Mouse (Mus musculus) hindbrain, embryonic 14.5 days (tissue): ENCODE data around the gene Syt8. TPM values are rescaled to one million over a fixed set of nuclear protein-coding genes. Genes with fewer than 3 reads are reported as not detected.
"Not testable (repeated sequence)": the region's sequence is repeated elsewhere in the genome, so short reads cannot be mapped to it uniquely, and the experiment has no call there.

Experiments used
- ATAC-seq: fragments of 200-750 bp; cut with Nextera tagmentation; 2 replicates; pipeline ENCODE4 v1.8.0; 2017; ENCODE audit warnings: moderate number of reproducible peaks, mild to moderate bottlenecking, moderate TSS enrichment, moderate library complexity; ENCODE audit not compliant: low FRiP score
- DNase-seq: peaks from one replicate; pipeline ENCODE4 v3.0.0-alpha.2; 2015; ENCODE audit warnings: low spot score
- H3K27ac ChIP-seq: fragments of 300-500 bp; sonication (generic); 2 replicates; pipeline ENCODE4 v1.5.1; 2014; ENCODE audit warnings: mild to moderate bottlenecking, moderate library complexity
- H3K27me3 ChIP-seq: fragments of 300-500 bp; sonication (generic); 2 replicates; pipeline ENCODE4 v1.6.1; 2014; ENCODE audit warnings: mild to moderate bottlenecking, low read length, mixed read lengths; ENCODE audit not compliant: control insufficient read depth, insufficient read depth
- H3K36me3 ChIP-seq: fragments of 300-500 bp; sonication (generic); replicated peaks from 2 replicates; pipeline ENCODE4 v1.6.1; 2014; ENCODE audit not compliant: control insufficient read depth, insufficient read depth
- H3K4me1 ChIP-seq: fragments of 300-500 bp; sonication (generic); replicated peaks from 2 replicates; pipeline ENCODE4 v1.6.1; 2014; ENCODE audit warnings: antibody characterized with exemption, low read length, mixed read lengths; ENCODE audit not compliant: control insufficient read depth, insufficient read depth
- H3K4me2 ChIP-seq: fragments of 300-500 bp; sonication (generic); replicated peaks from 2 replicates; pipeline ENCODE4 v1.6.1; 2014; ENCODE audit warnings: mild to moderate bottlenecking, moderate library complexity
- H3K4me3 ChIP-seq: fragments of 300-500 bp; sonication (generic); replicated peaks from 2 replicates; pipeline ENCODE4 v1.5.1; 2014; ENCODE audit warnings: mild to moderate bottlenecking, low read length
- H3K9ac ChIP-seq: fragments of 300-500 bp; sonication (generic); 2 replicates; pipeline ENCODE4 v1.6.1; 2014
- H3K9me3 ChIP-seq: fragments of 300-500 bp; sonication (generic); 2 replicates; pipeline ENCODE4 v1.6.1; 2016; ENCODE audit warnings: low read length; ENCODE audit not compliant: control insufficient read depth
- WGBS: fragments of 180-500 bp; shearing (Covaris S2); extraction: QIAGEN DNeasy Blood & Tissue Kit; methylation state at CpG from one replicate; pipeline ENCODE4 v1.1.7; 2014; 5-methylcytosine and 5-hydroxymethylcytosine counted together
- polyA plus RNA-seq: library from polyadenylated mRNA; unstranded; fragments of >200 nt; fragmentation: Nextera tagmentation; extraction: Ambion mirVana; gene quantifications from 2 replicates; pipeline ENCODE4 v1.2.1, GENCODE M21; 2014

Syt8 gene
- polyA plus RNA-seq, 1 experiment from 2014 or later: not detected

DNA sequence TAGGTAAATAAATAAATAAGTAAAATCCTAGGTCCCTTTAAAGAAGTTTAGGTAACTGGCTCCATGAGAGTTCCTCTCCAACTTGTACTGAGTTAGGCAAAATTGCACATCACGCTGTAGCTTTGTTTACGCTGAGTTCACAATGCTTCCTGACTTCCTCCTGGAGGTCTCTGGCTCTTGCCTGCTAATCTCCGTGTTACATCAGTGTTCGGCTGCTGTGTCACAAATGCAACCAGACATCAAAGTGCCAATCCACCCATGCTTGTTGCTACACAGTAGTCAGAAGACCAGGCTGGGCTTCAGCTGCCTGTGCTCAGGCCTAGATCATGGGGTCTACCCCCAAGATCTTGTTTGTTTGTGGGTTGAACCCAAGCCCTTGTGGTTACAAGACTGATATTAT lies 31.1 kb upstream of the Syt8 start:
- H3K4me3 ChIP-seq: no peak overlapping the region
- no peaks in the 10 kb centered on the region for H3K4me1 ChIP-seq
- H3K27ac ChIP-seq: no peak overlapping the region
- H3K36me3 ChIP-seq: no peaks in the 10 kb centered on the region
- H3K4me2 ChIP-seq: no peak overlapping the region
- WGBS: 91% methylated on average over 4 of the region's 4 CpGs
- no peak overlapping the region for H3K9ac ChIP-seq
- DNase-seq: no peak
- H3K27me3 ChIP-seq: no peaks in the 10 kb centered on the region
- H3K9me3 ChIP-seq: no peaks in the 10 kb centered on the region
- ATAC-seq: no peak

DNA sequence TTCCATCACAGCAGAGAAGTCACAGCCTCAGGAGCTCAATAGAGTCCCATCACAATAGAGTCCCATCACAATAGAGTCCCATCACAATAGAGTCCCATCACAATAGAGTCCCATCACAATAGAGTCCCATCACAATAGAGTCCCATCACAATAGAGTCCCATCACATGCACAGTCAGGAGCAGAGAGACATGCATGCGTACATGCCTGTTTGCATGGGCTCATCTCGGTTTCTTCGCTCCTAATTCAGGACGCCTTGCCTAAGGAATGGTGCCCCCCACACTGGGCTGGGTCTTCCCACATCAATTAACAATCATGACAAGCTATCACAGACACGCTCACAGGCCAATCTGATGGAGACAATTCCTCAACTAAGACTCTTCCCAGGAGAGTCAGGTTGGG lies 29.5 kb upstream of the Syt8 start:
- not testable (repeated sequence) for H3K27me3 ChIP-seq, H3K4me2 ChIP-seq, H3K9me3 ChIP-seq, H3K27ac ChIP-seq, H3K4me3 ChIP-seq, DNase-seq, H3K36me3 ChIP-seq, H3K9ac ChIP-seq, ATAC-seq, H3K4me1 ChIP-seq
- WGBS: 82% methylated on average over 5 of the region's 5 CpGs

DNA sequence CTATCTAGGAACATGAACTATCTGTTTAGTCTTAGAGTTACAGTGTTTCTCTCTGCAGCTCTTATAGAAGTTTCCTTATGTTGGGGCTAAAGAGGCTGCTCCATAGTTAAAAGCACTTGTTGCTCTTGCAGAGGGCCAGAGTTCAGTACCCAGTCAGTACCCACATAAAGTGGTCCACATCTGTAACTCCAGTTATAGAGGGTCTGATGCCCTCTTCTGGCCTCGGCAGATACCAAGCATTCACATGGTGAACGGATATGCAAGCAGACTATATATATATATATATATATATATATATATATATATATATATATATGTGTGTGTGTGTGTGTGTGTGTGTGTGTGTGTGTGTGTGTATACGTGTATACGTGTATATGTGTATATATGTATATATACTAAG lies 26.7 kb upstream of the Syt8 start:
- Histone ChIP-seq H3K9ac (no peak overlapping the region), H3K4me2 (no peak overlapping the region), H3K36me3 (no peaks in the 10 kb centered on the region), H3K4me1 (no peaks in the 10 kb centered on the region), H3K27ac (no peak overlapping the region), H3K4me3 (no peak overlapping the region), H3K27me3 (no peaks in the 10 kb centered on the region), H3K9me3 (no peaks in the 10 kb centered on the region)
- DNase-seq (no peak), ATAC-seq (no peak)
- 89% methylated on average over 4 of the region's 4 CpGs for WGBS

- 88% methylated on average over 8 of the region's 8 CpGs for WGBS
Measured at GRCm38 (mm10) chr7:142408686-142409085, 26.0 kb upstream of the Syt8 start.

GRCm38 (mm10) chr7:142409603-142410002 lies 25.0 kb upstream of the Syt8 start:
- Histone ChIP-seq H3K9me3 (no peaks in the 10 kb centered on the region), H3K4me3 (no peak overlapping the region), H3K4me2 (no peak overlapping the region), H3K27me3 (no peaks in the 10 kb centered on the region), H3K4me1 (no peaks in the 10 kb centered on the region), H3K9ac (no peak overlapping the region), H3K36me3 (no peaks in the 10 kb centered on the region), H3K27ac (no peak overlapping the region)
- DNase-seq: no peak
- no peak for ATAC-seq
- WGBS: 84% methylated on average over 3 of the region's 3 CpGs

More at GRCm38 (mm10) chr7:142408686-142409085, 26.0 kb upstream of the Syt8 start:
- Histone ChIP-seq H3K9ac (no peak overlapping the region), H3K27ac (no peak overlapping the region), H3K27me3 (no peaks in the 10 kb centered on the region), H3K4me3 (no peak overlapping the region), H3K9me3 (no peaks in the 10 kb centered on the region), H3K4me1 (no peaks in the 10 kb centered on the region), H3K4me2 (no peak overlapping the region), H3K36me3 (no peaks in the 10 kb centered on the region)
- ATAC-seq (no peak), DNase-seq (no peak)

GRCm38 (mm10) chr7:142413285-142413684 lies 21.4 kb upstream of the Syt8 start:
- H3K27ac ChIP-seq: no peak overlapping the region
- no peaks in the 10 kb centered on the region for H3K9me3 ChIP-seq
- no peak overlapping the region for H3K4me3 ChIP-seq
- no peaks in the 10 kb centered on the region for H3K36me3 ChIP-seq
- no peak overlapping the region for H3K4me2 ChIP-seq
- no peak for ATAC-seq
- H3K9ac ChIP-seq: no peak overlapping the region
- DNase-seq: no peak
- 96% methylated on average over 6 of the region's 6 CpGs for WGBS
- no peaks in the 10 kb centered on the region for H3K4me1 ChIP-seq
- no peaks in the 10 kb centered on the region for H3K27me3 ChIP-seq

DNA sequence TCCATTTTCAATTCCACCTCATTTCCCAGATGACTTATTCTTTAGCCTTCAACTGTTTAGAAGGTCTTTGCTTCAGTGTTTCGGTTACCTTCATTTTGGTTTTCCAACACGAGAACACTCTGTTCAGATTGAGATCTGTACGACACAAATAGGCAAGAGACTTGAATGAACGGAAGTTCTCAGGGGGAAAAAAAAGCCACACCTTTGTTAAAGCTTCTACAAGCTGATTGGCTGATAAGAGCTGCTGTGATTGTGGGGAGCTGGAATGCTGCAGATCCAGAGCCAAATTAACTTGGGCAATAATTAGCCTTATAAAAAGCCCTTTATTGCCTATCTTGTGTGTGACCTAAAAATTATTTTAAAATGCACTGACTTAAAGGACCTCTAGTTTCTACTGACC lies 19.3 kb upstream of the Syt8 start:
- no peaks in the 10 kb centered on the region for H3K27me3 ChIP-seq
- H3K27ac ChIP-seq: no peak overlapping the region
- no peaks in the 10 kb centered on the region for H3K9me3 ChIP-seq
- H3K4me3 ChIP-seq: no peak overlapping the region
- no peak overlapping the region for H3K9ac ChIP-seq
- H3K4me1 ChIP-seq: no peaks in the 10 kb centered on the region
- ATAC-seq (no peak), DNase-seq (no peak)
- no peak overlapping the region for H3K4me2 ChIP-seq
- no peaks in the 10 kb centered on the region for H3K36me3 ChIP-seq
- 66% methylated on average over 4 of the region's 4 CpGs for WGBS

GRCm38 (mm10) chr7:142416225-142416624 lies 18.4 kb upstream of the Syt8 start:
- Histone ChIP-seq H3K9me3 (no peaks in the 10 kb centered on the region), H3K4me1 (no peaks in the 10 kb centered on the region), H3K9ac (no peak overlapping the region), H3K4me2 (no peak overlapping the region), H3K27me3 (no peaks in the 10 kb centered on the region), H3K36me3 (no peaks in the 10 kb centered on the region), H3K4me3 (no peak overlapping the region), H3K27ac (no peak overlapping the region)
- 74% methylated on average over 3 of the region's 3 CpGs for WGBS
- no peak for ATAC-seq
- DNase-seq: no peak

DNA sequence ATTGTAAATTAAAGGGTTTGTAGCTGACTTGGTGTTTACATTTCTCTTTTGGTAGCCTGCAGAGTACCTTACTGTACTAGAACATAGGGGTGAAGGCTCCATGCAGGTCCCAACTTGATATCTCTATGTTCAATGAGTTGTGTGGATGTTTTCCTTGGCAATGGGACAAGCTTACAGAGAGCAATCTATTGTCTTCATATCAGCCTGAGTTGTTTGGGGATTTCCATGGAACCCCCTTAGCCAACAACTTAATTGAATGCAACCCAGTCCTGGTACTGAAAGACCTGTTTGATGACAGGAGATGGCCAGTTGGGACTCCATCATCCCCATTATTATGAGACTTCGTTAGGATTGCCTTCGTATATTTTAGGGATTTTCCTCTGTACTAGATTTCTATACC lies 16.6 kb upstream of the Syt8 start:
- ATAC-seq: no peak
- H3K4me3 ChIP-seq: no peak overlapping the region
- H3K4me2 ChIP-seq: no peak overlapping the region
- no peaks in the 10 kb centered on the region for H3K36me3 ChIP-seq
- DNase-seq: no peak
- no peak overlapping the region for H3K27ac ChIP-seq
- no peaks in the 10 kb centered on the region for H3K9me3 ChIP-seq
- H3K9ac ChIP-seq: no peak overlapping the region
- WGBS: 91% methylated on average over 2 of the region's 2 CpGs
- no peaks in the 10 kb centered on the region for H3K4me1 ChIP-seq
- no peaks in the 10 kb centered on the region for H3K27me3 ChIP-seq

DNA sequence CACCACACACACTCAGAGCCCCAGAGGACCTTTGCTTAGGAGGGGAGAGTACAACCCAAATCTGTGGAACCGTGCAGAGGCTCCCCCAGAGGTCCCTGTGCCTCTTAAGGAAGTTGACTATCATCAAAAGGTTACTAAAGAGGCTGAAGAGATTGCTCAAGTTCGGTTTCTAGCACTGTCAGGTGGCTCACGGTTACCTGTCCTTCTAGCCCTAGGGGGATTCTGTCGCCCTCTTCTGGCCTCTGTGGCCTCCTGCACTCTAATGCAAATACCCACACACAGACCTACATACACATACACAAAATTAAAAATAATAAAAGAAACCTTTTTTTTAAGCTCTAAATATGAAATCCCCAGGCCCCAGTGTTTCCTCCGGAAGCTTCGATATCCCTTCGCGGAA lies 16.0 kb upstream of the Syt8 start:
- H3K4me2 ChIP-seq: no peak overlapping the region
- ATAC-seq: no peak
- no peaks in the 10 kb centered on the region for H3K27me3 ChIP-seq
- no peaks in the 10 kb centered on the region for H3K4me1 ChIP-seq
- 91% methylated on average over 8 of the region's 8 CpGs for WGBS
- no peak overlapping the region for H3K27ac ChIP-seq
- no peaks in the 10 kb centered on the region for H3K36me3 ChIP-seq
- H3K9me3 ChIP-seq: no peaks in the 10 kb centered on the region
- no peak overlapping the region for H3K9ac ChIP-seq
- H3K4me3 ChIP-seq: no peak overlapping the region
- no peak for DNase-seq
